Mouse (Mus musculus) embryonic facial prominence, embryonic 13.5 days (tissue): ENCODE results near the gene Fam43a. TPM values are rescaled to one million over a fixed set of nuclear protein-coding genes. Genes with fewer than 3 reads are reported as not detected.
A peak's percentile ranks its signal among the peaks of the same experiment; 100 is the strongest.

Experiments used
- ATAC-seq: fragments of 200-750 bp; cut with Nextera tagmentation; 2 replicates; pipeline ENCODE4 v1.8.0; 2017; ENCODE audit warnings: low read depth; ENCODE audit not compliant: insufficient number of reproducible peaks, insufficient read depth, low FRiP score, low TSS enrichment
- H3K27ac ChIP-seq: fragments of 300-500 bp; sonication (generic); 2 replicates; pipeline ENCODE4 v1.5.1; 2015; ENCODE audit warnings: moderate library complexity, mild to moderate bottlenecking, inconsistent platforms
- H3K27me3 ChIP-seq: fragments of 300-500 bp; sonication (generic); 2 replicates; pipeline ENCODE4 v1.6.1; 2015; ENCODE audit warnings: mild to moderate bottlenecking, inconsistent platforms
- H3K36me3 ChIP-seq: fragments of 300-500 bp; sonication (generic); 2 replicates; pipeline ENCODE4 v1.6.1; 2015; ENCODE audit warnings: mild to moderate bottlenecking, inconsistent platforms
- H3K4me1 ChIP-seq: fragments of 300-500 bp; sonication (generic); 2 replicates; pipeline ENCODE4 v1.6.1; 2015; ENCODE audit warnings: inconsistent platforms
- H3K4me2 ChIP-seq: fragments of 300-500 bp; sonication (generic); 2 replicates; pipeline ENCODE4 v1.6.1; 2015; ENCODE audit warnings: moderate library complexity, mild to moderate bottlenecking, inconsistent platforms
- H3K4me3 ChIP-seq: fragments of 300-500 bp; sonication (generic); 2 replicates; pipeline ENCODE4 v1.5.1; 2015; ENCODE audit warnings: mild to moderate bottlenecking, inconsistent platforms
- H3K9ac ChIP-seq: fragments of 300-500 bp; sonication (generic); 2 replicates; pipeline ENCODE4 v1.6.1; 2015; ENCODE audit warnings: mild to moderate bottlenecking, inconsistent platforms
- H3K9me3 ChIP-seq: fragments of 300-500 bp; sonication (generic); 2 replicates; pipeline ENCODE4 v1.6.1; 2016; ENCODE audit warnings: inconsistent platforms
- WGBS: fragments of 180-500 bp; shearing (Covaris S2); methylation state at CpG from one replicate; pipeline ENCODE4 v1.1.7; 2015; ENCODE audit warnings: mixed read lengths; 5-methylcytosine and 5-hydroxymethylcytosine counted together
- polyA plus RNA-seq: library from polyadenylated mRNA; unstranded; fragments of >200 nt; fragmentation: Nextera tagmentation; extraction: Ambion mirVana; gene quantifications from 2 replicates; pipeline ENCODE4 v1.2.1, GENCODE M21; 2015

Gene Fam43a
- polyA plus RNA-seq, result 13.2 and 16.8 TPM in 2 replicates

GRCm38 (mm10) chr16:30599491-30600268 is at the start of gene Fam43a:
Fam43a (plus strand) TSS chr16:30599723.
- Histone ChIP-seq H3K9me3 (no peaks in the 10 kb centered on the region), H3K27ac (peak within 1 kb of the TSS; percentile 51), H3K36me3 (no peaks in the 10 kb centered on the region), H3K4me2 (peak within 1 kb of the TSS; percentile 97), H3K9ac (peak within 1 kb of the TSS; percentile 83), H3K4me3 (peak within 1 kb of the TSS; percentile 67), H3K4me1 (peaks cover 51% of the 10 kb centered on the region), H3K27me3 (peaks cover 56% of the 10 kb centered on the region)
- ATAC-seq, result peak; percentile 34; the same call in 1 of the 2 replicates
- under 1% methylated on average over 63 of the region's 63 CpGs for WGBS

- Histone ChIP-seq H3K4me2 (peak overlapping the region; percentile 80), H3K27ac (peak overlapping the region; percentile 74), H3K9ac (peak overlapping the region; percentile 95), H3K9me3 (peaks cover 8% of the 10 kb centered on the region), H3K4me1 (peaks cover 25% of the 10 kb centered on the region), H3K36me3 (peaks cover 20% of the 10 kb centered on the region), H3K4me3 (peak overlapping the region; percentile 76), H3K27me3 (no peaks in the 10 kb centered on the region)
- under 1% methylated on average over 63 of the region's 63 CpGs for WGBS
- peak; percentile 90 for ATAC-seq
Measured at GRCm38 (mm10) chr16:30549966-30550747, 49.4 kb upstream of the Fam43a start.

- peak; percentile 12; the same call in 1 of the 2 replicates for ATAC-seq
- 5% methylated on average over 14 of the region's 14 CpGs for WGBS
- Histone ChIP-seq H3K4me3 (peak within 1 kb of the TSS; percentile 76), H3K27me3 (no peaks in the 10 kb centered on the region), H3K4me2 (peak within 1 kb of the TSS; percentile 80), H3K9me3 (peaks cover 14% of the 10 kb centered on the region), H3K27ac (peak within 1 kb of the TSS; percentile 74), H3K4me1 (peaks cover 25% of the 10 kb centered on the region), H3K9ac (peak within 1 kb of the TSS; percentile 95), H3K36me3 (peaks cover 14% of the 10 kb centered on the region)
Measured at GRCm38 (mm10) chr16:30550748-30551192, 48.8 kb upstream of the Fam43a start, which contains the start of gene Tmem44. Tmem44 (minus strand) TSS chr16:30550842.

- ATAC-seq, result no peak
- 41% methylated on average over 11 of the region's 11 CpGs for WGBS
- Histone ChIP-seq H3K4me3 (no peak overlapping the region), H3K4me1 (peaks cover 25% of the 10 kb centered on the region), H3K9ac (no peak overlapping the region), H3K36me3 (peaks cover 14% of the 10 kb centered on the region), H3K27ac (peak overlapping the region; percentile 57), H3K9me3 (peaks cover 20% of the 10 kb centered on the region), H3K27me3 (no peaks in the 10 kb centered on the region), H3K4me2 (no peak overlapping the region)
Measured at GRCm38 (mm10) chr16:30552621-30553338, 46.7 kb upstream of the Fam43a start.

DNA sequence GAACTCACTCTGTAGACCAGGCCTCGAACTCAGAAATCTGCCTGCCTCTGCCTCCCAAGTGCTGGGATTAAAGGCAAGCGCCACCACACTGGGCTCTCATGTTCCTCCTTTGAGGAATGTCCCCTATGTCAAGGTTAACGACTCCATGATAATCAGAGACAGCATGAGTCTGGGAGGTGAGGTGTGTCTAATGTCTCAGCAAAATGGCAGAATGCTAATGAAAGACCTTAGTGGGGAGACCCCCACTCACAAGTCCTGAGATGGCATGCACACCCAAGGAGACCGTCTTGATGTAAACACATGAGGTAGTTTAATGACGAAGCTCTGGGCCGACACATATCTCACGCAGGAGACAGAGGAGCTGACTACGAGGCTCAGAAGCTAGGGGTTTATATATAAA is 45.4 kb upstream of the Fam43a start:
- Histone ChIP-seq H3K4me1 (peaks cover 17% of the 10 kb centered on the region), H3K4me3 (no peak overlapping the region), H3K36me3 (peaks cover 28% of the 10 kb centered on the region), H3K4me2 (no peak overlapping the region), H3K27me3 (no peaks in the 10 kb centered on the region), H3K9me3 (peaks cover 20% of the 10 kb centered on the region), H3K9ac (no peak overlapping the region), H3K27ac (no peak overlapping the region)
- ATAC-seq, result no peak
- WGBS, result 93% methylated on average over 8 of the region's 8 CpGs

DNA sequence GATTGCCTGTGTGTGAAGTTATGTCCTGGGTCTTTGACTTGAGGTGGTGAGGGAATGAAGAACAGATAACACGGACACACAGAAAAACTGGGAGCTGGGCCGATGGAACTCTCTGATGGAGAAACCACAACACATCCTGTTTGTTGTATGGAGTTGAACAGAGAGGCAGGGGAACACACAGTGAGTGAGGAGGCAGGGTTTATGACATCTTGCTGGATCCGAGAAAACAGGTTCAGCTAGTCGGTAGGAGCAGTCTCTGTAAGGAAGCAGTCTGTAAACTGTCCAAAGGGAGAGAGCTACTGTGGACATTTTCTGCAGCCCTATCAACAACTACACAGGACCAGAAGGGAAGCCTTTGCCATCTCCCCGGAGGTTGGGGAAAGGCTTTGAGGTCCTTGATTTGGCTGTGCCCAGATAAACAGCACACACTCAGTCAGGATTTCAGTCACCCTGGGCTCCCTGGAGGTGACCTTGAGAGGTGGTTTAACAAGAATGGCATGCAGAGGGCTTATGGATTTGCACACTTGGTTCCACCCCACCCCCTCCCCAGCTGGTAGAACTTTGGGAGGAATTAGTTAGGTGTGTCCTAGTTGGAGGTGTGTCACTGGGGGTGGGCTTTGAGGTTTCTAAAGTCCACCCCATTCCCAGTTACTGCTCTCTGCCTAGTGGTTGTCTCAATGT is 40.1 kb upstream of the Fam43a start:
- Histone ChIP-seq H3K9ac (no peak overlapping the region), H3K4me1 (no peaks in the 10 kb centered on the region), H3K4me3 (no peak overlapping the region), H3K27ac (no peak overlapping the region), H3K36me3 (peaks cover 81% of the 10 kb centered on the region), H3K4me2 (no peak overlapping the region), H3K9me3 (peaks cover 20% of the 10 kb centered on the region), H3K27me3 (no peaks in the 10 kb centered on the region)
- WGBS, result 84% methylated on average over 5 of the region's 5 CpGs
- no peak for ATAC-seq

DNA sequence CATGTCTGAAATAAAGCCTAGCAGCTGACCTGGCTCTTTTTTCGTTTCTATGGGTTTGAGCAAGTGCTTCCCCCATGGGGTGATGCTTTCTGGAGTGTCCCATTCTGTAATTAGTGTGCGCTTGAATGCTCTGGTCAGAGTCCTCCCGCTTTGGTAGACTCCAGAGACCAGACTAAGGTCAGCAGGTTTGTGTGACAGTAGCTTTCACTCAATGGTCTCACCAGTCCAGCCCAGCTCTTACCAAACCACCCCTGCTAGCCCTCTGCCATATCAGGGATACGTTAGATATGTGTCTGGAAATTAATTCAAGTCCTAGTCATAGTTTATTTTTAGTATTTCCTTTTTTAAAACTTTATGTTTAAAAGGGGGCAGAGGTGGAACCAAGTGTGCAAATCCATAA is 38.9 kb upstream of the Fam43a start:
- Histone ChIP-seq H3K9ac (no peak overlapping the region), H3K4me1 (no peaks in the 10 kb centered on the region), H3K27me3 (no peaks in the 10 kb centered on the region), H3K4me2 (no peak overlapping the region), H3K36me3 (peaks cover 93% of the 10 kb centered on the region), H3K27ac (no peak overlapping the region), H3K4me3 (no peak overlapping the region), H3K9me3 (peaks cover 11% of the 10 kb centered on the region; the same call in 1 of the 2 replicates)
- ATAC-seq, result no peak
- WGBS, result 93% methylated on average over 4 of the region's 4 CpGs

DNA sequence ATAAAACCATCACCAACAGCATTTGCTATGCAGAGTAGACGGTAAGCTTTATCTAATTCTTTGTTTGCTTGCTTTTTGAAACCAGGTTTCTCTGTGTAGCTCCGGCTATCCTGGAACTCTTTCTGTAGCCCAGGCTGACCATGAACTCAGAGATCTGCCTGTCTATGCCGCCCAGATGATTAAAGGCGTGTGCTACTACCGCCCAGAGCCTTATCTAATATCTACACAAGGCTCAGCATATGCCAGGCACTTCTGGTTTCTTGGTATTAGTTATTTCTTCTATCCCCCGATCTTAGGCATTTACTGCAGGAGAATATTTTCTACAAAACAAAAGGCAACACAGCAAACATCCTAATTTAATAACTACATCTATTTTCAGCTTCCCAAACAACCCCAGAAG is 33.9 kb upstream of the Fam43a start:
- H3K4me1 ChIP-seq, result no peaks in the 10 kb centered on the region
- no peak overlapping the region for H3K4me3 ChIP-seq
- H3K9ac ChIP-seq, result no peak overlapping the region
- no peak for ATAC-seq
- peaks cover 98% of the 10 kb centered on the region for H3K36me3 ChIP-seq
- WGBS, result 89% methylated on average over 6 of the region's 6 CpGs
- H3K27ac ChIP-seq, result no peak overlapping the region
- H3K9me3 ChIP-seq, result no peaks in the 10 kb centered on the region
- no peaks in the 10 kb centered on the region for H3K27me3 ChIP-seq
- no peak overlapping the region for H3K4me2 ChIP-seq

DNA sequence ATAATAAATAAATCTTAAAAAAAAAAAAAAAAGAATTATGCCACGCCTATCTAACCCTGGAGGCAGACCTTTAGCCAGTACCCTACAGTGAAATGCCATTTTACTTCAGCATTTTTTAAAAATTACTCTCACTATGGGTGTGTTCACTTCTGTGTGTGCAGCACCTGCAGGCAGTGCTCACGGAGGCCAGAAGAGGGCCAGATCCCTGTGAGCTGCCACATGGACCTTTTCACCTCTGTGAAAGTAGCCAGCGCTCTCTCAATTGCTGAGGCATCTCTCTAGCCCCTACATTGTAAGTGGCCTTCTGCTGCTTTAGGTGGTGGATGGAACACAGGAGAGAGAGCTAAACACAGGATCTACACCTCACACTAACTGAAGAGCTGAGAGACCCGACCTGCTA is 29.4 kb upstream of the Fam43a start:
- Histone ChIP-seq H3K27ac (no peak overlapping the region), H3K4me3 (no peak overlapping the region), H3K27me3 (no peaks in the 10 kb centered on the region), H3K36me3 (peaks cover 95% of the 10 kb centered on the region), H3K4me1 (no peaks in the 10 kb centered on the region), H3K9me3 (no peaks in the 10 kb centered on the region), H3K9ac (no peak overlapping the region), H3K4me2 (no peak overlapping the region)
- WGBS, result 96% methylated on average over 4 of the region's 4 CpGs
- ATAC-seq, result no peak

- Histone ChIP-seq H3K9ac (no peak overlapping the region), H3K36me3 (peaks cover 96% of the 10 kb centered on the region), H3K27ac (no peak overlapping the region), H3K27me3 (no peaks in the 10 kb centered on the region), H3K4me1 (no peaks in the 10 kb centered on the region), H3K4me2 (no peak overlapping the region), H3K4me3 (no peak overlapping the region), H3K9me3 (no peaks in the 10 kb centered on the region)
- no peak for ATAC-seq
- WGBS, result 95% methylated on average over 5 of the region's 5 CpGs
Measured at GRCm38 (mm10) chr16:30571378-30571777, 28.1 kb upstream of the Fam43a start.

DNA sequence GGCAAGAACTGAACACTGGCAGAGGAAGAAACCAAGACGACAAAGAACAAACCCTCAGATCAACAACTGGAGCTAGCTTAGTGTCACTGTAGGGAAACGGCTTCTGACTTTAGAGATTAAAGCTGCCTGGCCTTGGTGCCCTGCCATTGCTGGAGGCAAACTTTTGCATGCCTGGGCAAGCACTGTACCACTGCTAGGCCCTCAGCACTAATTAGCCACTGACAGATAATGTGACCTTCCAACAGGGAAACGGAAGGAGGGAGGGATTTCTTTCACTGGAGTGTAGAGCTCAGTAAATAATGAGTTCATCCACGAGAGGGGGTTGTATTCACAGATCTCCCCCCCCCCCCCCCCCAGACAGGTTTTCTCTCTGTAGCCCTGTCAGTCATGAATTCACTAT is 27.3 kb upstream of the Fam43a start:
- Histone ChIP-seq H3K4me1 (no peaks in the 10 kb centered on the region), H3K9ac (no peak overlapping the region), H3K27ac (no peak overlapping the region), H3K4me2 (no peak overlapping the region), H3K4me3 (no peak overlapping the region), H3K9me3 (no peaks in the 10 kb centered on the region), H3K36me3 (peaks cover 96% of the 10 kb centered on the region), H3K27me3 (no peaks in the 10 kb centered on the region)
- 44% methylated on average over 4 of the region's 4 CpGs for WGBS
- no peak for ATAC-seq
